Mouse (Mus musculus) MEL (cell line): ENCODE results near the gene Arhgap40.

Experiments
- GATA1 ChIP-seq: IDR thresholded peaks from 2 replicates; pipeline ENCODE4 v1.6.1; 2011; ENCODE audit warnings: low read depth, low read length, improper control_type of control experiment
- JUND ChIP-seq: IDR thresholded peaks from 2 replicates; pipeline ENCODE4 v1.6.1; 2011; ENCODE audit warnings: low read depth, mild to moderate bottlenecking, improper control_type of control experiment, low read length
- POLR2A ChIP-seq, 2 experiments: IDR thresholded peaks; 2 replicates each; pipeline ENCODE4 v1.6.1; 2011 to 2012; ENCODE audit warnings: low read length in 2 of 2, mild to moderate bottlenecking in 2 of 2, control low read depth in 1 of 2, improper control_type of control experiment in 1 of 2, low read depth in 1 of 2, moderate library complexity in 1 of 2; ENCODE audit not compliant: control insufficient read depth in 1 of 2, insufficient read depth in 1 of 2, poor library complexity in 1 of 2

- no peak for TF ChIP-seq POLR2A (IDR thresholded peaks at IDR 0.05; ENCODE audit: control insufficient read depth in 1 of 2, insufficient read depth in 1 of 2, low read depth in 1 of 2, low read length in 2 of 2, poor library complexity in 1 of 2)
- TF ChIP-seq JUND = no peak
- no peak for TF ChIP-seq GATA1
Measured at GRCm38 (mm10) chr2:158534090-158534489, 21.5 kb downstream of the Arhgap40 start.
